Mouse (Mus musculus): Measurements from ENCODE around the gene Lyl1. TPM values are rescaled to one million over a fixed set of nuclear protein-coding genes. Genes with fewer than 3 reads are reported as not detected.

The Lyl1 gene
- total and polyA plus RNA-seq, 3 experiments = 88.7 to 149 (median 136) TPM

DNA sequence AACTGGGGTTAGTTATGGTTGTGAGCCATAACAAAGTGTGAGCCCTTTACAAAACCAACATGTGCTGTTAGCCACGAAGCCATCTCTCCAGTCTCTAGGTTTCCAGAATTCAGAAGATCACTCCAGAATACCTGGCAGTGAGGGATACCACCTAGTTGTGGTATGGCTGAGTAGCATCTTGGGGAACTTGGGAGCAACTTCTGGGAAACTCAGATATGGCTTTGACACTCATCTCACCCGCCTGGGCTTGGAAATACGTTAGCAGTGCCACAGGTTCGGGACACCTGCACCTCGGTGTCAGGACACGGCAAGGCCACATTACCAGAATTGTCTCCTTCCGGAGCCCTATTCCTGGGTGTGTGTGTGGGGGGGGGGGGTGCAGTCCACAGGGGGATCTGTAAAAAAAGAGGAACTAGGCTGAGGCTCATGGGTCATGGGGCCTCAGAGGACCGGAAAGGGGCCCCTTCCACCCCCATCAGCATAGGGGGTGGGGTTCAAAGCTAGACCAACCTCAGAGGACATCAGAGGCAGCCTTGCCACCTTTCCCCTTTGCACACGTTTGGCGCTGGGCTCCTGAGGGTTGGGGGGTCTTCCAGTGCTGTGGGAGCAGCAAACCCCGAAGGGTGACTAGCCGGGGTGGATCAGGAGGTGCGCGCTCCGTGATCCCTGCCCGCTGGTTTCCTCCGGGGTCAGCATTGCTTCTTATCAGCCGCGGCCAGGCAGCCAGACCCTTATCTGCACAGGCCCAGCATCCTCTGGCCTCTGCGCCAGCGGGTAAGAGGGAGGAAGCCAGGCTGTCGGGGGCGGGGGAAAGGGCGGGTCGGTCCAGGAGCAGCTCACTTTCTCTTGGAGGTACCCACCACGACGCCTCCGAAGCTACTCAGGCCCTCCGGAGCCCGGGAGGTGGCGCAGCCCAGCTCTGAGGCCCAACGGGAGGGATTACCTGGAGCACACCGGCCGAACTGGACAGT is at the start of gene Lyl1 (continued):
- TF ChIP-seq HCFC1 (IDR thresholded peaks at IDR 0.05; ENCODE audit: low read depth, low read length) = 0 out of 2 replicates have a peak, but pooled peaks have one; percentile 13
- peak; percentile 74; the same call in 1 of the 2 replicates for TF ChIP-seq POLR2AphosphoS5 (IDR thresholded peaks at IDR 0.05; ENCODE audit: borderline replicate concordance, low read depth, low read length)
- TF ChIP-seq TCF12 (IDR thresholded peaks at IDR 0.05; ENCODE audit: low read depth, low read length) = peak; percentile 99
- 0 out of 2 replicates have a peak, but pooled peaks have one; percentile 59 for TF ChIP-seq CHD1 (IDR thresholded peaks at IDR 0.05; ENCODE audit: low read depth, low read length)
- peak; percentile 94 for TF ChIP-seq POLR2AphosphoS2 (IDR thresholded peaks at IDR 0.05; ENCODE audit: low read length)
- TF ChIP-seq SIN3A (IDR thresholded peaks at IDR 0.05; ENCODE audit: low read length) = peak; percentile 66; the same call in 1 of the 2 replicates
- TF ChIP-seq SMC3 (IDR thresholded peaks at IDR 0.05; ENCODE audit: low read depth, low read length) = peak; percentile 49

DNA sequence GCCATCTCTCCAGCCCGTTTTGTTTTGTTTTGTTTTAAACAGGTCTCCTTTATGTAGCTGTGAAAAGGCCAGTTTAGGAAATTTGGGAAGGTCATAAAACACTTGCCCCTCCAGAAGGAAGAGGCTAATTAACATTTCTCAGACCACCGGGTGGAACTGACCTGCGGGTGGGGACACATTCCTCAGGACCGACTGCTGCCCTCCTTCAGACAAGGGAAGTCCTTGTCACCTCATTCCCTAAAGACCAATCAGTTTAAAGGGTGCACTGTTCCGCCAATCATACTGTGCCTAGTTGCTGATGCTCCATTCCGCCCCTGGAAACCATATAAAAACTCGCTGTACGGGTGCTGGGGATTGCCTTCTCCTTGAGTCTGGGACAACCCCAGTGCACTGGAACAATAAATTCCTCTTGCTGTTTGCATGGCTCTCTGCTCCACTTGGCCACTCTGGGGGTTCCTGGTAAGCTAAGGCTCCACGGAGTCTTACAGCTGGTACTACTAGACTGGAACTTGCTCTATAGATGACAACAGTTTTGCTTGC is 48.1 kb upstream of the Lyl1 start:
- peaks cover 0 to 19% of the 10 kb centered on the region in 2 experiments; a peak in 2 of 4 replicates for H3K36me3 ChIP-seq (ENCODE audit: control insufficient read depth in 1 of 2, insufficient read depth in 2 of 2, low read length in 2 of 2)
- no peak overlapping the region for H3K27ac ChIP-seq (ENCODE audit: control insufficient read depth, low read depth, low read length)
- no peaks in the 10 kb centered on the region for H3K9me3 ChIP-seq (replicated peaks; ENCODE audit: insufficient read depth, low read length)
- peaks cover 1% of the 10 kb centered on the region; the same call in 1 of the 2 replicates for H3K79me2 ChIP-seq (ENCODE audit: control insufficient read depth, insufficient read depth, low read length, poor library complexity)
- H3K4me3 ChIP-seq (ENCODE audit: control insufficient read depth in 1 of 2, insufficient read depth in 1 of 2, low read depth in 2 of 2, low read length in 2 of 2) = no peak overlapping the region
- H3K27me3 ChIP-seq (ENCODE audit: control insufficient read depth in 1 of 2, insufficient read depth in 2 of 2, low read length in 2 of 2) = no peaks in the 10 kb centered on the region
- H3K4me1 ChIP-seq (ENCODE audit: control insufficient read depth in 1 of 2, insufficient read depth in 2 of 2, low read length in 2 of 2) = peaks cover 5 to 22% of the 10 kb centered on the region in 2 experiments
- H3K9ac ChIP-seq (ENCODE audit: control insufficient read depth, low read depth, low read length, poor library complexity, severe bottlenecking) = no peak overlapping the region
- TF ChIP-seq ZMIZ1 (IDR thresholded peaks at IDR 0.05; ENCODE audit: low read depth, low read length) = no peak
- TF ChIP-seq MAFK (IDR thresholded peaks at IDR 0.05; ENCODE audit: borderline replicate concordance, low read depth, low read length) = no peak
- TF ChIP-seq SMC3 (IDR thresholded peaks at IDR 0.05; ENCODE audit: low read depth, low read length) = no peak
- no peak for TF ChIP-seq BHLHE40 (IDR thresholded peaks at IDR 0.05; ENCODE audit: borderline replicate concordance, low read depth, low read length)
- no peak for TF ChIP-seq USF1 (IDR thresholded peaks at IDR 0.05; ENCODE audit: low read depth, low read length)
- TF ChIP-seq UBTF (IDR thresholded peaks at IDR 0.05; ENCODE audit: borderline replicate concordance, insufficient read depth, low read depth, low read length) = no peak
- no peak for TF ChIP-seq CHD1 (IDR thresholded peaks at IDR 0.05; ENCODE audit: low read depth, low read length)
- no peak for TF ChIP-seq MYC (IDR thresholded peaks at IDR 0.05; ENCODE audit: low read depth, low read length)
- no peak for TF ChIP-seq MXI1 (IDR thresholded peaks at IDR 0.05; ENCODE audit: low read depth, low read length)
- TF ChIP-seq USF2 (IDR thresholded peaks at IDR 0.05; ENCODE audit: borderline replicate concordance in 1 of 2, insufficient read depth in 1 of 2, low read depth in 1 of 2, low read length in 2 of 2) = no peak
- TF ChIP-seq ZNF384 (IDR thresholded peaks at IDR 0.05; ENCODE audit: low read depth, low read length) = no peak
- TF ChIP-seq POLR2A (IDR thresholded peaks at IDR 0.05; ENCODE audit: control insufficient read depth in 1 of 2, insufficient read depth in 1 of 2, low read depth in 1 of 2, low read length in 2 of 2, poor library complexity in 1 of 2) = no peak
- no peak for DNase-seq (ENCODE audit: low read depth, low spot score)
